Mouse (Mus musculus): ENCODE measurements around the gene Pklr. TPM values are rescaled to one million over a fixed set of nuclear protein-coding genes. Genes with fewer than 3 reads are reported as not detected.
"Not testable (repeated sequence)": the region's sequence is repeated elsewhere in the genome, so short reads cannot be mapped to it uniquely, and the experiment has no call there.

Gene Pklr
- total RNA-seq, 1 experiment from 2014 or later = 15.1 TPM

DNA sequence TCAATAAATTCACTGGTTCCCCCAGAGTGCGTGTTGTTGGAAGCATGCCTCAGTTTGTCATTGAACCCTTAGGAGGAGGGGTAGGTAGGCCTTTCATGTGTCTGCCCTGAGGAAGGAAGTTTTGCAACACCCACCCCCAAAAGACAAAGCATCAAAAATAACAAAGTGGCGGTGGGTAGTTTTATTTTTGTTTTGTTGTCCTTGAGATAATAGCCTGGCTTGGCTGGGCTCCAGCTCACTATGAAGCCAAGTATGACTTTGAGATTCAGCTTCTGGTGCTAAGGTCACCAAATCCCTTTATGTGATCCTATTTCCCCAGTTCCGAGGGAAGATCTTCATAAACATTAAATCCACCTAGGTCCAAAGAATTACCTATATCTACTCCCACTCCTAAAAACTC is 11.7 kb upstream of the Pklr start:
- DNase-seq = peak; percentile 68

GRCm38 (mm10) chr3:89125981-89126380 is 10.0 kb upstream of the Pklr start:
- DNase-seq = peak; percentile 43

GRCm38 (mm10) chr3:89129908-89130307 is 6.0 kb upstream of the Pklr start:
- peak; percentile 60 for DNase-seq

- DNase-seq = no peak
These were observed 4.1 kb upstream of the Pklr start for GRCm38 (mm10) chr3:89131816-89132215.

DNA sequence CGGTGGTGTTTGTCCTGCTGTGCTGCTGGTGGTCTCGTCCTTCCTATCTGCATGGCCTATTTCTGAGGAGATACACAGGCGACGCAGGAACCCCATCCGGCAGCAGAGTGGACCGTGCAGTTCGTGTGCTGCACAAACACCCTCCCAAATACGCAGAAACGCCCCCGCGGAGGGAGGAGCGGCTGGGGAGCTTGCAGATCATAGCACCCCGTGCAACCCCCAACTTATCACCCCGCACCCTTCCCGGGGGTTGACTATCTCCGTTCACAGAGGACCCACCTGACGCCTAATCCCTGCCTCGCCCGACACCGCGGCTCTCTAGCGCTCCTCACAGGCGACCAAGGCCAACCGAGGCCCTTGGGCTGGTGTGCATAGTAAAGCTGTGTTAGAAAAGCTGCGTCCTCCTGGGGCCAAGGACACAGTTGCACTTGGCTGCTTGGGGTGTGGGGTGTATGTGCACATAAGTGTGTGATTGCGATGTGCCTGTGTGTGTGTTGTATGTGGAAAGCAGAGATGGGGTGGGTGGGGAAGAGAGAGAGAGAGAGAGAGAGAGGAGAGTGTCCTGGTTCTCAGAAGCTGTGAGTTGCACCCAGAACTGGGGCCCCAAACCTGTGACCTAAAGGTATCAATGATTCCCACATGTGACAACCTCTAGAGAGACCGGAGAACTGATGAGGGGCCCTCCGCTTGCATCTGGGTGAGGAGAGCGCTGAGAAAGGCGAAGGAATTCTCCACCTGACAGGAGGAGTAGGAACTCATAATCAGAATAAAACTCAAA is 3.5 kb upstream of the Pklr start:
- peak; percentile 72 for DNase-seq

GRCm38 (mm10) chr3:89133063-89133450 is 2.9 kb upstream of the Pklr start:
- no peak for DNase-seq

GRCm38 (mm10) chr3:89133752-89134151 is 2.2 kb upstream of the Pklr start:
- no peak for DNase-seq

GRCm38 (mm10) chr3:89136365-89136764 is 423 bp downstream of the Pklr start:
- no peak for DNase-seq

DNA sequence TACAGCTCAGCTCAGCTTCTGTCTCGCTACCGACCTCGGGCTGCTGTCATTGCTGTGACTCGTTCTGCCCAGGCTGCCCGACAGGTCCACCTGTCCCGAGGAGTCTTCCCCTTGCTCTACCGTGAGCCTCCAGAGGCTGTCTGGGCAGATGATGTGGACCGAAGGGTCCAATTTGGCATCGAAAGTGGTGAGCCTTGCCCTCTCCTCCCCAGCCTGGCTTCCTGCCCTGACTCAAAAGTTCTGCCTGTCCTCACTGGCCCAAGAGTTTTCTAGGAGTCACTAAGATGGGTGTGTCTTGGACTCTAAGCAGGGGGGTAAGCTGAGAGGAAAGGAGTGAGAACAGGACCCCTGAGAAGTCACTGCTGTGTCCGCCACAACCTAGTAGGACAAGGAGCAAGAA is 8.9 kb downstream of the Pklr start:
- DNase-seq = no peak

- DNase-seq = no peak
These were observed 9.6 kb downstream of the Pklr start for GRCm38 (mm10) chr3:89145566-89145965.

GRCm38 (mm10) chr3:89147101-89147978 is 11.4 kb downstream of the Pklr start:
- DNase-seq = peak; percentile 48

- peak; percentile 38 for DNase-seq
These were observed 12.0 kb downstream of the Pklr start for GRCm38 (mm10) chr3:89147979-89148311.

DNA sequence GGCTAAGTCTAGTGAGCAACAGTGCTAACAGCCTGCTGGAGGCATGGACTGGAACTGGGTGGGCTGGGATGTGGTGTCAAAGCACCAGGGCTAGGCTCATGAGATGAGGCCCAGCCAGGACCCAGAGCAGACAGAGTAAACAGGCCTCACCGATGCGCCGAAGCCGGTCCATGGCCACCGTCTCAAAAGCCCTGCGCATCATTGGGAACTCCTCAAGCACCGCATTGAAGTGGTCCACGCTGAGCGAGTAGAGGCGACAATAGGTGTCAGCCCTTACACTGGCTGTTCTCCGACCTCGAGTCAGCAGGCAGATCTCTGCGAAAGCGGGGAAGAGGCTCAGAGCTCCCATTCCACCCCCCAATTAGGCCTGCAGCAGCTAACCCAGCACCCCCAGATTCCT is 12.6 kb downstream of the Pklr start:
- no peak for DNase-seq

- no peak for DNase-seq
These were observed 16.3 kb downstream of the Pklr start for GRCm38 (mm10) chr3:89152084-89152835.

DNA sequence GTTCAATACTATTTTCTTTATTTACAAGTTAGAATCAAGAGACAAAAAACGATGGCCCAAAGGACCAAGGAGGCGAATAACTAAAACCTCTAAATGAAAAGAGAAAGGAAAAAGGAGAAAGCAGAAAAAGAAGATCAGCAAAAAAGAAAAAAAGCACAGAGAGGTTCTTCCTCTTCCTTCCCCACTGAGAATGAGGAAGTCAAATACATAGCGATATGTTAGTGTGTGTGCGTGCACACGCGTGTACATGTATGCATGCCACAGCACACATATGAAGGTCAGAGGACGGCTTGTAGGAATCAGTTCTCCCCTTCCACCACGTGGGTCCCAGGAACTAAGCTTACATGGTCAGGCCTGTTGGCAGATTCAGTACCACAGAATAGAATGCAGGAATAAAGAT is 21.0 kb downstream of the Pklr start:
- DNase-seq = no peak

DNA sequence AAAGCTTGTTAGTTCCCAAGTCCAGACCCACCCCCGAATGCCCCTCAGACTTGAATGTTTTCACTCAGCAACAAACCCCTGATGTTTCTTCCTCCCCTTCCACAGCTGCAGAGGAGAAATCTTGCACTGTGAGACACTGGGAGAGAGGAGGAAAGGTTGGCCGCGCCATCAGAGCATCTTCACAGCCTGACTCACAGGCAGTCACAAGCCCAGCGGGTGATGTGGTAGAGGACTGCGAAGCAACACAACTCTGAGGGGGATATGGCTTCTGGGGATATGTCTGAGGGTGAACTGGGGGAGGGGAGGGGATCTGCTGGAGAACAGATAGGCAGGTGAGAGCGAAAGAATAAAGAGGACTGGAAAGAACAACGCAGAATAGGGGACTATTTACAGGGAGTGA is 22.7 kb downstream of the Pklr start:
- DNase-seq = no peak

DNA sequence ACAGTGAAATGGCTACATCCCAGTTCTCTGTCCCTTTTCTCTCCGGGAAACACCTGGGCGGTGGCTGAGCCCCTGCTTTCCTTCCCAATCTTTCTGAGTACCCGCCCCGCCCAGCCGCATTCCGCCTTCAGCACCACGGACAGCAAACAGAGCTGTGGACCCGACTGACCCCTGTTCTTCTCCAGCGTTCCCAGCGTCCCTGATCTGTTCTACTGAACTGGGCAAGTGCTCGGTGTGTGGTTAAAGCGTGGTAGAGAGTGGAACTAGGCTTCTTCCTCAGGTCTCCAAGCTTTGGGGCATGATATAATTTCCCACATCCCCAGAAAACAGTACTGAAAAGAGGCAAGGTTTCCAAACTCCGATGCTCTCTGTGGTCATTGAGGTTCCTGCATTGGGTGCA is 23.3 kb downstream of the Pklr start:
- DNase-seq = peak; percentile 82

GRCm38 (mm10) chr3:89159616-89160344 is 23.8 kb downstream of the Pklr start, which contains the start of gene Hcn3:
Hcn3 (minus strand) TSS chr3:89160196.
- DNase-seq = peak; percentile 88

GRCm38 (mm10) chr3:89161207-89161606 is 25.3 kb downstream of the Pklr start:
- DNase-seq = not testable (repeated sequence)

- no peak for DNase-seq
These were observed 25.8 kb downstream of the Pklr start for GRCm38 (mm10) chr3:89161786-89162185.

GRCm38 (mm10) chr3:89163123-89163522 is 27.2 kb downstream of the Pklr start:
- DNase-seq = no peak

- no peak for DNase-seq
These were observed 27.8 kb downstream of the Pklr start for GRCm38 (mm10) chr3:89163643-89164245.
